Mouse (Mus musculus): ENCODE data around the gene Pdzrn3. TPM values are rescaled to one million over a fixed set of nuclear protein-coding genes. Genes with fewer than 3 reads are reported as not detected.

Pdzrn3 gene
- total and polyA plus RNA-seq, 3 experiments, result 0.08 TPM; not detected in 2

DNA sequence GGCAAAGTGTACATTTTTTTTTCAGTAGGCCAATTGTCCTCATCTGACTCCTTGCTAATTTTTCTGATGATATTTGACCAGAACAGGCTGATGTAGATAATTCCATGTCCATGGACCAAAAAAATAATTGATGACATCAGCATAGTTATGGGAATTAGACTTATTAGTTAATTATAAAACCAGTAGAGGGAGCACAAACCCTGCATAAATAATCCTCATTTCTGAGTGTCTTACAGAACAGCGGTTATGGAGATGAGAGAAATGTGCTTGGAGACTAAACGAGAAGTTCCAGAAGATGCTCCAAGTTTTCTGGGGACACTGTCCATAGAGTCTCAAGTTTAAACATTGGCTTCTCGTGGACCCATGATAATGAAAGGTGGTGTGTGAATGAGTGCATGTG lies 157.4 kb downstream of the Pdzrn3 start (continued):
- no peak for TF ChIP-seq POLR2AphosphoS5 (IDR thresholded peaks at IDR 0.05; ENCODE audit: borderline replicate concordance, low read depth, low read length)

- Histone ChIP-seq H3K9me3 (replicated peaks; ENCODE audit: insufficient read depth, low read length) (no peaks in the 10 kb centered on the region), H3K4me3 (ENCODE audit: control insufficient read depth in 1 of 2, insufficient read depth in 1 of 2, low read depth in 2 of 2, low read length in 2 of 2) (no peak overlapping the region), H3K27ac (ENCODE audit: control insufficient read depth, low read depth, low read length) (no peak overlapping the region), H3K27me3 (ENCODE audit: control insufficient read depth in 1 of 2, insufficient read depth in 2 of 2, low read length in 2 of 2) (no peaks in the 10 kb centered on the region), H3K4me1 (ENCODE audit: control insufficient read depth in 1 of 2, insufficient read depth in 2 of 2, low read length in 2 of 2) (no peaks in the 10 kb centered on the region), H3K79me2 (ENCODE audit: control insufficient read depth, insufficient read depth, low read length, poor library complexity) (no peaks in the 10 kb centered on the region), H3K9ac (ENCODE audit: control insufficient read depth, low read depth, low read length, poor library complexity, severe bottlenecking) (no peak overlapping the region), H3K36me3 (ENCODE audit: control insufficient read depth in 1 of 2, insufficient read depth in 2 of 2, low read length in 2 of 2) (no peaks in the 10 kb centered on the region)
- DNase-seq (ENCODE audit: low read depth, low spot score), result no peak
- no peak for TF ChIP-seq GATA1 (IDR thresholded peaks at IDR 0.05; ENCODE audit: low read depth, low read length)
Observed at GRCm38 (mm10) chr6:101219004-101219403, 158.7 kb downstream of the Pdzrn3 start.

DNA sequence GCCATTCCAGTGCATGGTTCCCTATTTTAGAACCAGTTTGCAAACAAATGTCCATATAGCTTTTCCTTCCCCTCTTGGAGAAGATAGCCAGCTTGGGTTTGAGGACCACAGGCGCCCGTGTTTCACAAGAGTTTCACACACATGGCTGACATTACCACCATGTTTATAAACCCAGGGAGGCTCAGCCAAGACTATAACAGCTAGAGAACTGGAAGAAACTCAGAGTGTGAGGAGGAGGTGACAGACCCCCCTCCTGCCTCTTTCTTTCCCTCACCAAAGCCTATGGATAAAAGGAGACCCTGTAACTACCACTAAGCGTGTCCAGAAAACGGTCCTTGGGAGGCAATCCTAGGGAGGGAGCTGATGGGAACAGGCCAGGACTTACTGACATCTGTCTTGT lies 159.5 kb downstream of the Pdzrn3 start:
- no peak overlapping the region for H3K27ac ChIP-seq (ENCODE audit: control insufficient read depth, low read depth, low read length)
- no peaks in the 10 kb centered on the region for H3K27me3 ChIP-seq (ENCODE audit: control insufficient read depth in 1 of 2, insufficient read depth in 2 of 2, low read length in 2 of 2)
- no peak overlapping the region for H3K4me3 ChIP-seq (ENCODE audit: control insufficient read depth in 1 of 2, insufficient read depth in 1 of 2, low read depth in 2 of 2, low read length in 2 of 2)
- H3K4me1 ChIP-seq (ENCODE audit: control insufficient read depth in 1 of 2, insufficient read depth in 2 of 2, low read length in 2 of 2), result no peaks in the 10 kb centered on the region
- no peak for TF ChIP-seq RAD21 (IDR thresholded peaks at IDR 0.05; ENCODE audit: low read depth, low read length)
- TF ChIP-seq KAT2A (conservative IDR thresholded peaks at IDR 0.05; ENCODE audit: low read depth, low read length), result no peak
- TF ChIP-seq MYC (IDR thresholded peaks at IDR 0.05; ENCODE audit: low read depth, low read length), result no peak
- TF ChIP-seq MAZ (IDR thresholded peaks at IDR 0.05; ENCODE audit: low read depth, low read length), result no peak
- TF ChIP-seq ELF1 (IDR thresholded peaks at IDR 0.05; ENCODE audit: low read depth, low read length), result no peak
- TF ChIP-seq HCFC1 (IDR thresholded peaks at IDR 0.05; ENCODE audit: low read depth, low read length), result no peak
- TF ChIP-seq TBP (IDR thresholded peaks at IDR 0.05; ENCODE audit: low read depth, low read length), result no peak
- no peak for DNase-seq (ENCODE audit: low read depth, low spot score)
- H3K79me2 ChIP-seq (ENCODE audit: control insufficient read depth, insufficient read depth, low read length, poor library complexity), result no peaks in the 10 kb centered on the region
- H3K36me3 ChIP-seq (ENCODE audit: control insufficient read depth in 1 of 2, insufficient read depth in 2 of 2, low read length in 2 of 2), result no peaks in the 10 kb centered on the region
- H3K9me3 ChIP-seq (replicated peaks; ENCODE audit: insufficient read depth, low read length), result no peaks in the 10 kb centered on the region
- no peak overlapping the region for H3K9ac ChIP-seq (ENCODE audit: control insufficient read depth, low read depth, low read length, poor library complexity, severe bottlenecking)

GRCm38 (mm10) chr6:101217756-101218155 lies 159.9 kb downstream of the Pdzrn3 start:
- H3K27ac ChIP-seq (ENCODE audit: control insufficient read depth, low read depth, low read length), result no peak overlapping the region
- no peaks in the 10 kb centered on the region for H3K79me2 ChIP-seq (ENCODE audit: control insufficient read depth, insufficient read depth, low read length, poor library complexity)
- H3K4me1 ChIP-seq (ENCODE audit: control insufficient read depth in 1 of 2, insufficient read depth in 2 of 2, low read length in 2 of 2), result no peaks in the 10 kb centered on the region
- H3K9ac ChIP-seq (ENCODE audit: control insufficient read depth, low read depth, low read length, poor library complexity, severe bottlenecking), result no peak overlapping the region
- no peaks in the 10 kb centered on the region for H3K27me3 ChIP-seq (ENCODE audit: control insufficient read depth in 1 of 2, insufficient read depth in 2 of 2, low read length in 2 of 2)
- TF ChIP-seq ZNF384 (IDR thresholded peaks at IDR 0.05; ENCODE audit: low read depth, low read length), result no peak
- TF ChIP-seq SIN3A (IDR thresholded peaks at IDR 0.05; ENCODE audit: low read length), result no peak
- no peak for TF ChIP-seq GABPA (IDR thresholded peaks at IDR 0.05; ENCODE audit: low read depth, low read length)
- TF ChIP-seq E2F4 (IDR thresholded peaks at IDR 0.05; ENCODE audit: borderline replicate concordance, low read depth, low read length), result no peak
- TF ChIP-seq POLR2AphosphoS2 (IDR thresholded peaks at IDR 0.05; ENCODE audit: low read length), result no peak
- no peak for TF ChIP-seq UBTF (IDR thresholded peaks at IDR 0.05; ENCODE audit: borderline replicate concordance, insufficient read depth, low read depth, low read length)
- no peak for TF ChIP-seq TAL1 (IDR thresholded peaks at IDR 0.05; ENCODE audit: low read length)
- TF ChIP-seq CHD1 (IDR thresholded peaks at IDR 0.05; ENCODE audit: low read depth, low read length), result no peak
- no peak for TF ChIP-seq SMC3 (IDR thresholded peaks at IDR 0.05; ENCODE audit: low read depth, low read length)
- no peaks in the 10 kb centered on the region for H3K9me3 ChIP-seq (replicated peaks; ENCODE audit: insufficient read depth, low read length)
- no peaks in the 10 kb centered on the region for H3K36me3 ChIP-seq (ENCODE audit: control insufficient read depth in 1 of 2, insufficient read depth in 2 of 2, low read length in 2 of 2)
- H3K4me3 ChIP-seq (ENCODE audit: control insufficient read depth in 1 of 2, insufficient read depth in 1 of 2, low read depth in 2 of 2, low read length in 2 of 2), result no peak overlapping the region
- DNase-seq (ENCODE audit: low read depth, low spot score), result no peak
